Mouse (Mus musculus) heart, embryonic 12.5 days (tissue): Measurements from ENCODE around the gene Sprtn. TPM values are rescaled to one million over a fixed set of nuclear protein-coding genes. Genes with fewer than 3 reads are reported as not detected.
A peak's percentile ranks its signal among the peaks of the same experiment; 100 is the strongest.

Experiments
- ATAC-seq: fragments of 200-750 bp; cut with Nextera tagmentation; 2 replicates; pipeline ENCODE4 v1.8.0; 2017; ENCODE audit warnings: moderate TSS enrichment, moderate library complexity; ENCODE audit not compliant: insufficient number of reproducible peaks, low FRiP score
- H3K27ac ChIP-seq: fragments of 300-500 bp; sonication (generic); 2 replicates; pipeline ENCODE4 v1.5.1; 2016; ENCODE audit warnings: mild to moderate bottlenecking, moderate library complexity; ENCODE audit not compliant: poor library complexity, severe bottlenecking
- H3K27me3 ChIP-seq: fragments of 300-500 bp; sonication (generic); replicated peaks from 2 replicates; pipeline ENCODE4 v1.6.1; 2016; ENCODE audit warnings: mild to moderate bottlenecking, moderate library complexity
- H3K36me3 ChIP-seq: fragments of 300-500 bp; sonication (generic); 2 replicates; pipeline ENCODE4 v1.6.1; 2016; ENCODE audit warnings: mild to moderate bottlenecking, moderate library complexity
- H3K4me1 ChIP-seq: fragments of 300-500 bp; sonication (generic); replicated peaks from 2 replicates; pipeline ENCODE4 v1.6.1; 2016; ENCODE audit warnings: mild to moderate bottlenecking
- H3K4me2 ChIP-seq: fragments of 300-500 bp; sonication (generic); 2 replicates; pipeline ENCODE4 v1.6.1; 2016; ENCODE audit warnings: mild to moderate bottlenecking, moderate library complexity
- H3K4me3 ChIP-seq: fragments of 300-500 bp; sonication (generic); 2 replicates; pipeline ENCODE4 v1.5.1; 2016; ENCODE audit warnings: mild to moderate bottlenecking
- H3K9ac ChIP-seq: fragments of 300-500 bp; sonication (generic); 2 replicates; pipeline ENCODE4 v1.6.1; 2016; ENCODE audit warnings: mild to moderate bottlenecking, moderate library complexity
- H3K9me3 ChIP-seq: fragments of 300-500 bp; sonication (generic); replicated peaks from 2 replicates; pipeline ENCODE4 v1.6.1; 2016; ENCODE audit warnings: mild to moderate bottlenecking, moderate library complexity
- WGBS: fragments of 180-500 bp; shearing (Covaris S2); methylation state at CpG from one replicate; pipeline ENCODE4 v1.1.7; 2016; 5-methylcytosine and 5-hydroxymethylcytosine counted together
- polyA plus RNA-seq: library from polyadenylated mRNA; unstranded; fragments of >200 nt; fragmentation: Nextera tagmentation; extraction: Ambion mirVana; gene quantifications from 2 replicates; pipeline ENCODE4 v1.2.1, GENCODE M21; 2016

Sprtn gene
- polyA plus RNA-seq, 1 experiment from 2014 or later: 10.4 TPM

GRCm38 (mm10) chr8:124947865-124948732 lies 50.4 kb downstream of the Sprtn start:
- peak overlapping the region; percentile 83 for H3K4me2 ChIP-seq
- H3K27me3 ChIP-seq: no peaks in the 10 kb centered on the region
- peaks cover 46% of the 10 kb centered on the region for H3K4me1 ChIP-seq
- ATAC-seq: 0 out of 2 replicates have a peak, but pooled peaks have one; percentile 10
- H3K27ac ChIP-seq: peak overlapping the region; percentile 99
- peak overlapping the region; percentile 100 for H3K9ac ChIP-seq
- WGBS: under 1% methylated on average over 67 of the region's 67 CpGs
- H3K36me3 ChIP-seq: no peaks in the 10 kb centered on the region
- peak overlapping the region; percentile 99 for H3K4me3 ChIP-seq
- H3K9me3 ChIP-seq: no peaks in the 10 kb centered on the region

DNA sequence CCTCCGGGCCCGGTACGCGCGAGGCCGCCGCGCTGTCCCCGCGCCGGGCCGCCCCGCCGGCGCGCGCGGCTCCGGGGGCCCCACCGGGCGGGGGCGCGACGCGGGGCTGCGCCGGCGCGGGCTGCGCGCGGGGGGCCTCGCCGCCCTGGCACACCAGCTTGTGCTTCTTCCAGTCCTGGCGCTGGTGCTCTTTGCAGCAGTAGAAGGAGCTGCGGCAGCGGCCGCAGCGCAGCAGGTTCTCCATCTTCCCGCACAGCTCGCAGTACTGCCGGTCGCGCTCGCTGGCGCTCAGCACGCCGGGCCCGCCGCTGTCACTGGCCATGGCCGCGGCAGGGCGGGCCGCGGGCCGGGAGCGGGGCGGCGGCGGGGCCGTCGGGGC lies 51.0 kb downstream of the Sprtn start:
- H3K27me3 ChIP-seq: no peaks in the 10 kb centered on the region
- H3K9ac ChIP-seq: peak overlapping the region; percentile 100
- H3K9me3 ChIP-seq: no peaks in the 10 kb centered on the region
- peak overlapping the region; percentile 99 for H3K27ac ChIP-seq
- peaks cover 48% of the 10 kb centered on the region for H3K4me1 ChIP-seq
- peak overlapping the region; percentile 83 for H3K4me2 ChIP-seq
- H3K36me3 ChIP-seq: no peaks in the 10 kb centered on the region
- WGBS: 10% methylated on average over 62 of the region's 62 CpGs
- peak overlapping the region; percentile 99 for H3K4me3 ChIP-seq
- peak; percentile 57 for ATAC-seq

- Histone ChIP-seq H3K4me1 (peaks cover 47% of the 10 kb centered on the region), H3K9me3 (no peaks in the 10 kb centered on the region), H3K36me3 (no peaks in the 10 kb centered on the region), H3K27ac (peak within 1 kb of the TSS; percentile 99), H3K4me3 (peak within 1 kb of the TSS; percentile 99), H3K27me3 (no peaks in the 10 kb centered on the region), H3K4me2 (peak within 1 kb of the TSS; percentile 83), H3K9ac (peak within 1 kb of the TSS; percentile 100)
- 12% methylated on average over 86 of the region's 98 CpGs for WGBS
- ATAC-seq: peak; percentile 86
Measured at GRCm38 (mm10) chr8:124949209-124950068, 51.8 kb downstream of the Sprtn start, which contains the start of gene Egln1. Gene Egln1 (minus strand): TSS chr8:124949324.

DNA sequence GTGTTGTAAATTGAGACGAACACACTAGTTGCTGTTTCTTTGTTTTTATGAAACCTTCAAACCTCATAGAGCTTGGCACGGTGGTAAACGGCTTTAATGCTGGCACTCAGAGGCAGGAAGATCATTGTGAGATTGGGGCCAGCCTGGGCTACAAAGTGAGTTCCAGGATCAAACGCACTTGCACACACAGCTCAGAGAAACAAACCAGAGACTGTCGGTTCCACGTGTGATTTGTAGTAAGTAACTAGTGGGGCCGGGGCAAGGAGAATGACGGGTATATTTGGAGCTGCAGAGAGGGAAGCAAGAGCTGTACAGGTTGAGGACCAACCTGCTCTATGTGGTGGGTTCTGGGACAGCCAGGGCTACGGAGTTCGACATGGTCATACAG lies 52.4 kb downstream of the Sprtn start:
- Histone ChIP-seq H3K9ac (peak overlapping the region; percentile 96), H3K27me3 (no peaks in the 10 kb centered on the region), H3K4me1 (peaks cover 44% of the 10 kb centered on the region), H3K4me2 (peak overlapping the region; percentile 83), H3K27ac (peak overlapping the region; percentile 99), H3K36me3 (no peaks in the 10 kb centered on the region), H3K9me3 (no peaks in the 10 kb centered on the region), H3K4me3 (peak overlapping the region; percentile 99)
- ATAC-seq: no peak
- 35% methylated on average over 10 of the region's 10 CpGs for WGBS

GRCm38 (mm10) chr8:124950865-124951264 lies 53.2 kb downstream of the Sprtn start:
- 0 out of 2 replicates have a peak overlapping the region, but pooled peaks have one; percentile 17 for H3K27ac ChIP-seq
- H3K9ac ChIP-seq: peak overlapping the region; percentile 96
- no peaks in the 10 kb centered on the region for H3K9me3 ChIP-seq
- no peaks in the 10 kb centered on the region for H3K27me3 ChIP-seq
- peak overlapping the region; percentile 83 for H3K4me2 ChIP-seq
- peak overlapping the region; percentile 99; the same call in 1 of the 2 replicates for H3K4me3 ChIP-seq
- no peak for ATAC-seq
- H3K4me1 ChIP-seq: peaks cover 36% of the 10 kb centered on the region
- H3K36me3 ChIP-seq: no peaks in the 10 kb centered on the region
- WGBS: 68% methylated on average over 2 of the region's 2 CpGs

GRCm38 (mm10) chr8:124953188-124953587 lies 55.5 kb downstream of the Sprtn start:
- ATAC-seq: no peak
- Histone ChIP-seq H3K9me3 (no peaks in the 10 kb centered on the region), H3K27ac (no peak overlapping the region; the same call in 1 of the 2 replicates), H3K9ac (no peak overlapping the region), H3K4me2 (no peak overlapping the region), H3K4me3 (no peak overlapping the region), H3K36me3 (no peaks in the 10 kb centered on the region), H3K27me3 (no peaks in the 10 kb centered on the region), H3K4me1 (peaks cover 23% of the 10 kb centered on the region)
- 69% methylated on average over 7 of the region's 7 CpGs for WGBS

- Histone ChIP-seq H3K9ac (no peak overlapping the region), H3K4me1 (peaks cover 35% of the 10 kb centered on the region), H3K9me3 (no peaks in the 10 kb centered on the region), H3K4me2 (no peak overlapping the region), H3K27me3 (no peaks in the 10 kb centered on the region), H3K36me3 (no peaks in the 10 kb centered on the region), H3K4me3 (no peak overlapping the region), H3K27ac (no peak overlapping the region)
- WGBS: 50% methylated on average over 8 of the region's 8 CpGs
- ATAC-seq: no peak
Measured at GRCm38 (mm10) chr8:124954572-124955082, 56.9 kb downstream of the Sprtn start.

Other genes with a start within 250 kb of the Sprtn start
- 49.1 and 52.5 TPM in 2 replicates for gene 2310022B05Rik, start 234.5 kb upstream of the Sprtn start, polyA plus RNA-seq
- 42.8 and 43.3 TPM in 2 replicates for gene Ttc13, start 175.9 kb upstream of the Sprtn start, polyA plus RNA-seq
- gene Arv1, start 175.7 kb upstream of the Sprtn start, polyA plus RNA-seq: 20.2 and 21.3 TPM in 2 replicates
- 2.6 and 2.8 TPM in 2 replicates for gene Fam89a, start 146.1 kb upstream of the Sprtn start, polyA plus RNA-seq
- gene Trim67, start 104.8 kb upstream of the Sprtn start, polyA plus RNA-seq: 0.24 and 0.33 TPM in 2 replicates
- gene Gnpat, start 34.9 kb upstream of the Sprtn start, polyA plus RNA-seq: 109 and 116 TPM in 2 replicates
- 57.1 and 59.4 TPM in 2 replicates for gene 2810004N23Rik, start 34.8 kb upstream of the Sprtn start, polyA plus RNA-seq
- 10.1 and 10.3 TPM in 2 replicates for gene Exoc8, start 181 bp upstream of the Sprtn start, polyA plus RNA-seq
- 16.5 and 18.6 TPM in 2 replicates for gene Egln1, start 51.4 kb downstream of the Sprtn start, polyA plus RNA-seq
- 91.8 and 95.9 TPM in 2 replicates for gene Tsnax, start 115.1 kb downstream of the Sprtn start, polyA plus RNA-seq
- gene Disc1, start 156.3 kb downstream of the Sprtn start, polyA plus RNA-seq: 2.3 and 2.5 TPM in 2 replicates